Mouse (Mus musculus): ENCODE data around the gene Apln.

Apln gene

DNA sequence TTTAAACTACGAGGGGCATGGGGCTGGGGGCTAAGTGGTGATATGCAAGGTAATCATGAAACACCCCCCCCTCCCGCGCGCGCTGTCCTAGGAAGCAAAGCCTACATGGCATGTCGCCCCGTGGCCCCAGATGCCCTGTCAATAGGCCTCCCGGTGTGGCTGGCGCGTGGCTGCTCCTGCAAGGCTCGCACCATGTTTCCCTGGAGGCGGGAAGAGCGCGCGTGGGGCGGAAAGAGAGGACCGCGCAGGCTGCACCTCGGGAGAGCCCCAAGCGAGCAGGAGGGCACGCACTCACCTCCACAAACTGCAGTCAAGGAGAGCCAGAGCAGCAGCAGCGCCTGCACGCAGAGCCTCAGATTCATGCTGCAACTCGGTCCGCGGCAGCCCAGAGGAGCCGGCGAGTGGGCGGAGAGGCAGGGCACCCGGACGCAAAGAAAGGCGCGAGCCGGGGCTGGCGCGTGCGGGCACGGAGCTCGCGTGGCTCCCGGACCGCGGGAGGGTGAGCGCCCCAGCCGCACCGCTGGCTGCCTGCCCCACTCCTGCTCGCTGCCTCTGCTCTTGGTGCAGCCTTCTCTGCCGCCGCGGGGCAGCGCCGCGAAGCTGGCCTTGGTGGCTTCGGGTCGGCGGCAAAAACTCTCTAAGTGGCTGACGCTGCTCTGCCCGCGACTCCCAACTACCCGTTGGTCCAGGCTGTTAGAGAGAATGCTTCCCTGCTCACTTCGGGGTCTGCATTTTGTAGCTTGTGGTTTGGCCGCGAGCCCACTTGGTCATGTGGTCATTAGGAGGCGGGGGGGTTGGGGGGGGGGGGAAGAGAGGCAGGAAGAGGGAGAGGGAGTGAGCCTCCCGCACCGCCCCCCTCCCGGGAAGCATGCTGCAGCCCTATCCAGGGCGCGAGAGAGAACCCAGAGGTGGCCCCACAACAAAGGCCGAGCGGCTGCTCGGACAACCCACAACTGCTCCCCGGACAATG lies at the start of gene Apln:
Gene Apln, minus strand, starts transcription at position 710 of the 970 bp plus-strand sequence.
- no peak for DNase-seq (ENCODE audit: low spot score in 2 of 2)

DNA sequence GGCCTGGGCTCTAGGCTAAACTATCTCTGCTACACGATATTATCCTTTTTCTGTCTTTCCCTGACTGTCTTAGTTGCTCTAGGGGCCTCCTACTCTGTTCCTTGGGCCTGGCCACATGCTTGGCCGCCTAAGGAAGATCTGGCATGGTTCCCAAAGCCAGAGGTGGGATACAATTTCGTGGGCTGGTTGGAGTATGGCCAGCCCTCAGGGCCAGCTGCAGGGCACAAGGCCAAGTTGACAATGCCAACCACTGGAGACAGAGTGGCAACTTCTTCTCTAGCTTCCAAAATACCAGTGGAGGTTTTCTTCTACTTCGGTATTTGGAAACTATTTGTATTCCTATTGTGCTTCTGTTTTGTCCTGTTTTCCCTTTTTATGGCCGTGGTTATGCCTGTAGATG lies 47.7 kb upstream of the Apln start:
- DNase-seq (ENCODE audit: low spot score in 2 of 2), result no peak

- DNase-seq (ENCODE audit: low spot score in 2 of 2), result no peak
These were observed 42.3 kb upstream of the Apln start for GRCm38 (mm10) chrX:48076806-48077425.

DNA sequence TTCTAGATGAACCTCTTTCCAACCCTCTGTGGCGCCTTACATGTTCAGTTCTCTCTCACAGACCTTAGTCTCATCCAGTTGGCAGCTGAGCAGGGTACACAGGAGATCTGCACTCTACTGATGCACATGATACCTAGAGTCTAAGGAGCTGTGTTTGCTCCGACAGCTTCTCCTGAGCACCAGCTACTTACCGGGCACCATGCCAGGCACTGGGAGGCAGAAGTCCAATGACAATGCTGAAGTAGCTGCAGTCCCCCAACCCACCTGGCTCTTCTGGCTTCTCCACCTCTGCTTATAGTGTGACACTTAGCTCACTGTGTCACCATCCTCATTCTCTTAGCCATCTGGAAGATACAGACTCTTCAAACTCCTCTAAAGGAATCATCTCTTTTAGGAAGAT lies 40.0 kb upstream of the Apln start:
- DNase-seq (ENCODE audit: low spot score in 2 of 2), result no peak

DNA sequence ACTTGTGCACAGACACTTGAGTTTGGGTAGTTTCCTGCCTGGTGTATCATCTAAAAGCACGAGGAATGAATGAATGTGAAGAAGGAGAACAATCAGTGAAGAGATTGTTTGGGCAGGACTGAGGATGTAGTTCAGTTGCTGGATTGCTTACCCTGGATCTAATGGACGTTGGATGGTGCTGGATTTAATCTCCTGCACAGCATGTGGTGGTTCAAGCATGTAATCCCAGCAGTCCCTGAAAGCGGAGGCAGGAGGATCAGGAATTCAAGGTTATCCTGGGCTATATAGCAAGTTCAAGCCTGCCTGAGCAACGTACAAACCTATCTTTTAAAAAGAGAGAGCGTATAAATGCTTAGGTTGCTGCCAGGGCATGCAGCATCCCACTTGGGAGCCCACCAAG lies 37.7 kb upstream of the Apln start:
- no peak for DNase-seq (ENCODE audit: low spot score in 2 of 2)

DNA sequence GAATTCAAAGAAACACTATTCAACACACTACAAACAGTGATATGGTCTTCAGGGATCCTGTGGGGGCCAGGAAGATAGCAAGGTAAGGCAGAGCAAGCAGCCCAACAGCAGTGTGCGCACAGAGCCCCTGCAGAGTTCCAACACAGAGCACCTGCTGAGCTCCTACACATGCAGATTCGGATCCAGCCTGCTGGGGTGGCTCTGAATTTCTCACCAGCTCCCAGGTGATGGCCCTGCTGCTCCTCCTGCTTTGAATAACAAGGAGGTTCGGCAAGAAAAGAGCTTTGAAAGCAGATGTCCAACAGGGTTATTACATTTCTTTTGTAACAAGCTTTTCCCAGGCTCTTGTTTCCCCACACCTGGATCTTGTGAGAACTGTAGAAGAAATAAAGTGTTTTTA lies 37.3 kb upstream of the Apln start:
- DNase-seq (ENCODE audit: low spot score in 2 of 2), result no peak

- no peak for DNase-seq (ENCODE audit: low spot score in 2 of 2)
These were observed 32.2 kb upstream of the Apln start for GRCm38 (mm10) chrX:48066891-48067290.

DNA sequence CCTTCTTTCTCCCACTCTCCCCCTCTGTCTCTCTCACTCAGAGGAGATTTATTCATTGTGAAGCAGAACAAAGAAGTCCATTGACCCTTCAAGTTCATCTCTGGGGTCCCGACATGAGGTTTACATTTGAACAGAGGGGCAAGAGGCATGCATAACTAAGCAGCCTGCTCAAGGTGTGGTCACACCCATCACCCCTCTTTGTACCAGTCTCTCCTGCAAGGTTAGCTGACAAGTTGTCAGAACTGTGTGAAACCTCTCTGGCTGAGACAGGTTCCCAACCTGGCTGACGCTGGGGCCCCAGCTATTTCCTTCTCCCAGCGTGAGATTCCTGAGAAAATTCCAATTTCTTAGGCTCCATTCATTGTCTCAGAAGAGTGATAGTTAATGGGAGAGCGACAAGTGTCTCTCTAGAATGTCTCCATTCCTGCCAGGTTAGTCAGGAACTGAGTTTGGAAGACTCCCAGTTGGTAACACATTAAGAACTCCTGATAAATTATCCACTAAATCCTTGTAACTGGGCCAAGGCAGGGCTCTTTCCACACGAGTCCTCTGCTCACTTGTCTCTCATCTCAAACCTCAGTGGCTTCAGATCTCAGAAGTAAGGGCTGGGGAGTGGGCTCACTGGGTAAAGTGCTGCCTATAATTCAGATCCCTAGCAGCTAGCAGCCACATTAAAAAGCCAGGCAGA lies 29.7 kb upstream of the Apln start:
- DNase-seq (ENCODE audit: low spot score in 2 of 2), result no peak

- no peak for DNase-seq (ENCODE audit: low spot score in 2 of 2)
These were observed 27.8 kb upstream of the Apln start for GRCm38 (mm10) chrX:48062481-48062880.

DNA sequence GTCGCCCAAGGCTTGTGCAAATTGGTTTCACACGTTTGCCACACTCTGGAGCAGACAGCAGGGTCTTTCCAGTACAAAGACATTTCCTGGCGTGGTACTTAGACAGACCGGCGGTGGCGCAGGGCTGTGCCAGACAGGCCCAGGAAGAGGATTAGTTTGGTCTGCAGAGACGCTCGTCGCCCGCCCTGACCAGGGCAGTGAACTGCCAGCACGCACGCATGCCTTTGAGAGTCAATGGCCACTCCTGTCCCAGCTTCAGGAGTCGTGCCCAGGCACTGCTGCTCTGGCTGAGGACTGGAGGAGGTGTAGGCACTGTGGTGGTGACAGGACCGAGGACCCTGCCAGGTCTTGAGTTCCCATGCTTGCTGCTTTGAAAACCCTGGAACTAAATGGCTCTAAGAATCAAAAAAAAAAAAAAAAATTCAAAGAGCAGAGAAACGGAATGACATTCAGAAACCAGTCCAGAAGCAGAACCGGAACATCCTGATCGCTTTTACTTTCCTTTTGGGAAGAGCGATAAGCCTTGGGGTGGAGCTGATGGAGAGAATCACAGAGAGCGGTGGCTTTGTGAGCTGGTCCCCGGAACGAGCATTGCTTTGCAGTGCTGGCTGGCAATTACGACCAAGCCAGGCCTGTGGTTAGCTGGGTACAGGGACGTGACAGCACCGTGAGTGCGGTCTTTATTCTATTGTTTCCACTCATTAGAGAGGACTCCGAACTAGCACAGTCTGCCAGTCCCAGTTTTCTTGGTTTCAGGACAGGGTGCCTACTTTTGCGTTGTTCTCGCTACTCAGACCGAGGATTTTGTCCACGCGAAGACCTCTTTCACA lies 19.7 kb upstream of the Apln start:
- peak; percentile 4 to 14 for DNase-seq (ENCODE audit: low spot score in 2 of 2)

DNA sequence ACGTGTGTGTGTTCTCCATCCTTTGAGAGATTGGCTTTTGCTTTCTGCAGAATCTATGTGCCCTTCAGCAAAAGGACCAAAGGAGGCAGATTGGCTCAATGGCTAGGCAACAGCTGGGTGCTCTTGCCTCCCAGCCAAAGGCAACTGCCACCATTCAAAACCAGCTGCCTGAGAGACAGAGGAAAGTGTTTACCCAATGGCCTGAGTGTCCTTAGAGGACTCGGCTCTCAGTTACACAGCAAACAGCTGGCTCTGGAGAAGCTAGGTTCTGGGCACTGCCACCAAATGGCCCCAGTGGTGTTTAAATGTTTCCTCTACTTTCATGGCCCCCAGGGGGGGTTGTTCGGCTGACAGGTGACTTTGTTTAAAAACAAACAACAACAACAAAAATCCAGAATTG lies 19.1 kb upstream of the Apln start:
- no peak for DNase-seq (ENCODE audit: low spot score in 2 of 2)

DNA sequence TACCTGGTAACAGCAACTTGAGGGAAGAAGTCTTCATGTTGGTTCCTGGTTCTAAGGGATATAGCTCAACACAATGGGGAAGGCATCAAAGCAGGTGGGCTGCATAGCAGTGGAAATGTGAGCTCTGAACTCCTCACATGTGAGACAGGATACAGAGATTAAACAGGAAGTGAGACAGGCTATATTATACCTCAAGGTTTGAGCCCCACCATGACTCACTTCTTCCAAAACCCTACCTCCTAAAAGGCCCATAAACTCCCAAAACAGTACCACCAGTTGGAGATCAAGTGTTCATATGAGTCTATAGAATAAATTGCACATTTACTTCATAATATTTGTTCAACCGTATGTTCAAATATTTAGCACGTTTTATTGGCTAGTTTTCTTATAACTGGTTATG lies 11.7 kb upstream of the Apln start:
- DNase-seq (ENCODE audit: low spot score in 2 of 2), result no peak

GRCm38 (mm10) chrX:48044261-48044660 lies 9.6 kb upstream of the Apln start:
- no peak for DNase-seq (ENCODE audit: low spot score in 2 of 2)

DNA sequence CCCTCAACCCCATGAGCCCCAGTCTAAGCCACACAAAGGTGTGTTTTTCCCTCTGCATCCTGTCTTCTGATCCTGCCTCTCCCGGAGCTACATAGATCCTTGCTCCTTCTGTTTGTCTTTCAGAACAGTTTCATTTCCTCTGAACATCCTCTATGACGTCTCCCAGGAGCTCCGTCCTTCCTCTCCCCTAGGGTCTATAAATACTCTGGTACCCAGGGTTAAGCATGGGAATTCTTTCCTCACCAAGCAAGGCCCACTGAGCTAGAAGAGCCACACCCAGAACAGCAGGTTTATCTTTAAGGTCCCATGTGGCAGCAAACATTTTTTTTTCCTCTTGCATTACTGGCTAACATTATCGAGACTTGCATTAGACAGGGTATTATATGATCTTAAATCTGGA lies 8.1 kb upstream of the Apln start:
- no peak for DNase-seq (ENCODE audit: low spot score in 2 of 2)

DNA sequence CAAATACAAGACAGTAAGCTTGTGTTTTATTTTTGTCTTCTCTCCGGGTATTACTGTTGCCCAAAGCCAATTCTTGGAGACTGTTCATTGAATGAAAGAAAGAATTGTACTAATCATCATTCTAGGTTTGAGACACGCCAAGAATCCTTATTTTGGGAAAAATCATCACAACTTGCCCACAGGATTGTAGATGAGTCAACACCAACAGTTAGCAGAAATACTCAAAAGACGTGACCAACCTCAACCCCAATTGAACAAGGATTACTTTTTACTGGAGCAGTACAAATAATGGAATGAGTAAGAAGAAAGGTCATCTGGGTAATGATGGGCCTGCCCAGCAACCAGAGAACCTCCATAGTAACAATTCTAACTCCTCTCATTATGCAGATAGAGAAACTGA lies 5.7 kb upstream of the Apln start:
- no peak for DNase-seq (ENCODE audit: low spot score in 2 of 2)

- no peak for DNase-seq (ENCODE audit: low spot score in 2 of 2)
These were observed 898 bp downstream of the Apln start for GRCm38 (mm10) chrX:48033766-48034143.

DNA sequence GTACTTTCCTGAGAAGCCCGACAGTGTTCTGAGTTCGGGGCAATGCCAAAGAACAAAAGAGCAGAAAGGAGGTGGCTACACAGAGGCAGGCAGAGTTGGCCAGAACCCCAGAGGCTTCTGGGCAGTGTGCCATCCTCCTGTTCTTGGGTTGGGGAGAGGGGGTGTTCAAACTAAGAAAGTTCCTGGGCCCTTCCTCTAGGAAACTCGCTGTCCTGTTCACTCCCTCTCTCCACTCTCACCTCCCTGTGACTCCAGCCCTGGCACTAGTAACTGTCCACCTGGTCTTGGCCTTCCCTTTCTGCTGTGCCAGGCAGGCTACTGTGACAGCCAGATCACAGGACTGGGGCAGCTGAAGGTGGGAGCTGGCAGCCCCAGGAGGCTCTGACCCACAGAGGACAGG lies 1.6 kb downstream of the Apln start:
- no peak for DNase-seq (ENCODE audit: low spot score in 2 of 2)

DNA sequence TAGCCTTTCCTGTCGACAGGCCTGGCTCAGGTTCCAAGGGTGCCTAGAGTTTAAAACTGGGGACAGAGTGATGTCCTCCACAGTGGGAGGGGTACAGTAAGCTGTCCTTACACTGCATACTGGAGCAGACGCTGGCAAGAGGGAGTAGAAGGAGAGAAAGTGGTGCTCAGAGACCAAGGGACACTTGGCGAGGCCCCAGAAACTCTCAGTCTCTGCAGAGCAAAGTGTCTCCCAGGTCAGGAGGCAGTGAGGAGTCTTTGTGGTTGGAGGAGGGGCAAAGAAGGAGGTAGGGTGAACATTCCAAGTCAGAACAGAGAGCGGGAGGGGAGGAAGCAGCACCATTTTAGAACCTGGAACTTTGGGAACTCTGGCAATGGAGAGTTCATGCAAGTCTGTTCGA lies 2.8 kb downstream of the Apln start:
- no peak for DNase-seq (ENCODE audit: low spot score in 2 of 2)

DNA sequence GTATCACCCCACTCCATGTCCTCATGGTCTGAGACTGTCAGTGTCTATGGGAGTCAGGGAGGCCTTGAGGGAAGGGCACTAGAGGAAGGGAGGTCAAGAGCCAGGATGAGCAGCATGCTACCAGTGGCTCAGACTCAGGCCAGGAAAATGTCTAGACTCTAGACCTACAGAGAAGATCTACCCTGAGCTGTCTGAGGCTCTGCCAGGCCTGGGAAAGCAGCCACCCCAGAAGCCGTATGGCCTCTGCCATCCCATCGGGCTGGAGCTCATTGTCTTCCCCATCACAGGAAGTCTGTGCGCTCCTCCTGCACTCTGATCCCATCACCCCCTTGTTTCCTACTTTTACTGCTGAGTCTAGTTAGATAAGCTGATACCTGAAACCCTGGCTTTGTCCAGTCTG lies 4.1 kb downstream of the Apln start:
- no peak for DNase-seq (ENCODE audit: low spot score in 2 of 2)

GRCm38 (mm10) chrX:48022811-48023210 lies 11.8 kb downstream of the Apln start:
- no peak for DNase-seq (ENCODE audit: low spot score in 2 of 2)

DNA sequence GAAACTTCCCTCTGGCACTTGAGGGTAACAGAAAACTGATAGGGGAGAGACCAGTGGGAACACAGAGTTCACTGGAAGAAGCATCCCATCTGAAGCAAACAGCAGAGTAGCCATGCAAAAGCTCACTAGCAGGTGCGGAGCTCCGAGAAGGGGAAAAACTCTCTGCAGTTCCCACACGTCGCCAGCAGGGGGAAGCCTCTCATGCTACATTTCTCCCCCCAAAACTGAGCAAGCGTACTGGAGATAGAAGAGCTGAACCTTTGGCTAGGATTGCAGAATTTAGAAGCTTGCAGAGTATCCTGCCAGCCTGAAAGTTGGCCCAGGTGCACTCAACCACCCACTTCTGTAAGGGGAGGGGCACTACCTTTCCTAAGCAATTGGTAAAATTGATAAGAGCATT lies 14.7 kb downstream of the Apln start:
- peak; percentile 36 to 38 for DNase-seq (ENCODE audit: low spot score in 2 of 2)

- DNase-seq (ENCODE audit: low spot score in 2 of 2), result no peak
These were observed 15.3 kb downstream of the Apln start for GRCm38 (mm10) chrX:48019359-48019758.

Measured in spleen, postnatal 36 days (tissue).